Mouse (Mus musculus) neural tube, embryonic 14.5 days (tissue): ENCODE data around the gene Men1. TPM values are rescaled to one million over a fixed set of nuclear protein-coding genes. Genes with fewer than 3 reads are reported as not detected.

Experiments used
- ATAC-seq: fragments of 200-750 bp; cut with Nextera tagmentation; 2 replicates; pipeline ENCODE4 v1.8.0; 2017; ENCODE audit warnings: low read depth, mild to moderate bottlenecking, moderate TSS enrichment, moderate library complexity
- H3K27ac ChIP-seq: fragments of 300-500 bp; sonication (generic); 2 replicates; pipeline ENCODE4 v1.5.1; 2014; ENCODE audit warnings: low read depth, mild to moderate bottlenecking, control low read depth, low read length, moderate library complexity, mixed read lengths
- H3K27me3 ChIP-seq: fragments of 300-500 bp; sonication (generic); 2 replicates; pipeline ENCODE4 v1.6.1; 2014; ENCODE audit warnings: low read length; ENCODE audit not compliant: control insufficient read depth, insufficient read depth
- H3K36me3 ChIP-seq: fragments of 300-500 bp; sonication (generic); 2 replicates; pipeline ENCODE4 v1.6.1; 2014; ENCODE audit warnings: low read length, mixed read lengths; ENCODE audit not compliant: control insufficient read depth, insufficient read depth
- H3K4me1 ChIP-seq: fragments of 300-500 bp; sonication (generic); 2 replicates; pipeline ENCODE4 v1.6.1; 2014; ENCODE audit warnings: low read length; ENCODE audit not compliant: control insufficient read depth, insufficient read depth
- H3K4me2 ChIP-seq: fragments of 300-500 bp; sonication (generic); 2 replicates; pipeline ENCODE4 v1.6.1; 2014; ENCODE audit warnings: mild to moderate bottlenecking, low read depth, low read length, control low read depth
- H3K4me3 ChIP-seq: fragments of 300-500 bp; sonication (generic); 2 replicates; pipeline ENCODE4 v1.5.1; 2014; ENCODE audit warnings: low read depth, low read length, control low read depth, mixed read lengths
- H3K9ac ChIP-seq: fragments of 300-500 bp; sonication (generic); replicated peaks from 2 replicates; pipeline ENCODE4 v1.6.1; 2014; ENCODE audit warnings: low read depth, mild to moderate bottlenecking, control low read depth, low read length, mixed read lengths
- H3K9me3 ChIP-seq: fragments of 300-500 bp; sonication (generic); 2 replicates; pipeline ENCODE4 v1.6.1; 2016; ENCODE audit warnings: low read length; ENCODE audit not compliant: control insufficient read depth
- WGBS: fragments of 180-500 bp; shearing (Covaris S2); extraction: QIAGEN DNeasy Blood & Tissue Kit; methylation state at CpG from one replicate; pipeline ENCODE4 v1.1.7; 2014; 5-methylcytosine and 5-hydroxymethylcytosine counted together
- polyA plus RNA-seq: library from polyadenylated mRNA; unstranded; fragments of >200 nt; fragmentation: Nextera tagmentation; extraction: Ambion mirVana; gene quantifications from 2 replicates; pipeline ENCODE4 v1.2.1, GENCODE M21; 2014

Gene Men1
- polyA plus RNA-seq, 1 experiment from 2014 or later = 36.8 TPM

- H3K4me3 ChIP-seq = no peak overlapping the region
- no peaks in the 10 kb centered on the region for H3K4me1 ChIP-seq
- no peak for ATAC-seq
- no peak overlapping the region for H3K4me2 ChIP-seq
- no peaks in the 10 kb centered on the region for H3K9me3 ChIP-seq
- 0 out of 2 replicates have a peak, but pooled peaks cover 4% of the 10 kb centered on the region for H3K36me3 ChIP-seq
- 48% methylated on average over 4 of the region's 4 CpGs for WGBS
- no peaks in the 10 kb centered on the region for H3K27me3 ChIP-seq
- H3K27ac ChIP-seq = no peak overlapping the region
- no peak overlapping the region for H3K9ac ChIP-seq
Measured at GRCm38 (mm10) chr19:6302522-6302921, 32.3 kb upstream of the Men1 start.

- Histone ChIP-seq H3K4me2 (no peak overlapping the region), H3K9me3 (no peaks in the 10 kb centered on the region), H3K36me3 (0 out of 2 replicates have a peak, but pooled peaks cover 3% of the 10 kb centered on the region), H3K4me3 (no peak overlapping the region), H3K9ac (no peak overlapping the region), H3K27me3 (no peaks in the 10 kb centered on the region), H3K4me1 (no peaks in the 10 kb centered on the region), H3K27ac (no peak overlapping the region)
- no peak for ATAC-seq
- 81% methylated on average over 6 of the region's 6 CpGs for WGBS
Measured at GRCm38 (mm10) chr19:6303831-6304230, 30.9 kb upstream of the Men1 start.

GRCm38 (mm10) chr19:6304787-6305516 lies 29.8 kb upstream of the Men1 start:
- WGBS = 25% methylated on average over 5 of the region's 5 CpGs
- H3K9me3 ChIP-seq = no peaks in the 10 kb centered on the region
- no peak overlapping the region for H3K9ac ChIP-seq
- H3K27ac ChIP-seq = no peak overlapping the region
- no peaks in the 10 kb centered on the region for H3K4me1 ChIP-seq
- H3K4me3 ChIP-seq = no peak overlapping the region
- no peaks in the 10 kb centered on the region for H3K36me3 ChIP-seq
- H3K4me2 ChIP-seq = no peak overlapping the region
- ATAC-seq = peak; percentile 65; the same call in 1 of the 2 replicates
- H3K27me3 ChIP-seq = no peaks in the 10 kb centered on the region

- H3K9ac ChIP-seq = no peak overlapping the region
- no peak for ATAC-seq
Measured at GRCm38 (mm10) chr19:6305517-6306115, 29.2 kb upstream of the Men1 start.

GRCm38 (mm10) chr19:6306137-6306551 lies 28.6 kb upstream of the Men1 start, which contains the start of gene Cdc42bpg:
Cdc42bpg (plus strand) TSS chr19:6306456.
- peak within 1 kb of the TSS; percentile 54 for H3K4me2 ChIP-seq
- no peaks in the 10 kb centered on the region for H3K4me1 ChIP-seq
- no peaks in the 10 kb centered on the region for H3K27me3 ChIP-seq
- peak within 1 kb of the TSS; percentile 51 for H3K9ac ChIP-seq
- H3K36me3 ChIP-seq = no peaks in the 10 kb centered on the region
- ATAC-seq = peak; percentile 58; the same call in 1 of the 2 replicates
- peak within 1 kb of the TSS; percentile 45 for H3K4me3 ChIP-seq
- 2% methylated on average over 36 of the region's 38 CpGs for WGBS
- H3K9me3 ChIP-seq = no peaks in the 10 kb centered on the region
- H3K27ac ChIP-seq = no peak within 1 kb of the TSS

More at GRCm38 (mm10) chr19:6305517-6306115, 29.2 kb upstream of the Men1 start:
- H3K36me3 ChIP-seq = no peaks in the 10 kb centered on the region
- H3K4me3 ChIP-seq = peak overlapping the region; percentile 45
- no peaks in the 10 kb centered on the region for H3K4me1 ChIP-seq
- no peaks in the 10 kb centered on the region for H3K9me3 ChIP-seq
- H3K4me2 ChIP-seq = peak overlapping the region; percentile 54
- no peaks in the 10 kb centered on the region for H3K27me3 ChIP-seq
- 56% methylated on average over 8 of the region's 8 CpGs for WGBS
- no peak overlapping the region for H3K27ac ChIP-seq

GRCm38 (mm10) chr19:6306586-6306985 lies 28.2 kb upstream of the Men1 start:
- ATAC-seq = peak; percentile 49; the same call in 1 of the 2 replicates
- H3K36me3 ChIP-seq = no peaks in the 10 kb centered on the region
- WGBS = 0% methylated on average over 33 of the region's 34 CpGs
- H3K4me3 ChIP-seq = peak overlapping the region; percentile 45
- H3K4me1 ChIP-seq = no peaks in the 10 kb centered on the region
- no peak overlapping the region for H3K27ac ChIP-seq
- H3K9ac ChIP-seq = peak overlapping the region; percentile 51
- H3K27me3 ChIP-seq = no peaks in the 10 kb centered on the region
- H3K4me2 ChIP-seq = peak overlapping the region; percentile 54
- H3K9me3 ChIP-seq = no peaks in the 10 kb centered on the region

GRCm38 (mm10) chr19:6307733-6308531 lies 26.8 kb upstream of the Men1 start:
- Histone ChIP-seq H3K9ac (no peak overlapping the region), H3K27me3 (no peaks in the 10 kb centered on the region), H3K4me3 (no peak overlapping the region), H3K27ac (no peak overlapping the region), H3K4me1 (no peaks in the 10 kb centered on the region), H3K9me3 (no peaks in the 10 kb centered on the region), H3K4me2 (no peak overlapping the region), H3K36me3 (no peaks in the 10 kb centered on the region)
- no peak for ATAC-seq
- WGBS = 91% methylated on average over 9 of the region's 9 CpGs

- 94% methylated on average over 5 of the region's 5 CpGs for WGBS
- H3K36me3 ChIP-seq = 0 out of 2 replicates have a peak, but pooled peaks cover 3% of the 10 kb centered on the region
Measured at GRCm38 (mm10) chr19:6310181-6310580, 24.6 kb upstream of the Men1 start.

More at GRCm38 (mm10) chr19:6310181-6310580, 24.6 kb upstream of the Men1 start:
- H3K4me2 ChIP-seq = no peak overlapping the region
- H3K4me1 ChIP-seq = no peaks in the 10 kb centered on the region
- no peak for ATAC-seq
- no peaks in the 10 kb centered on the region for H3K27me3 ChIP-seq
- no peak overlapping the region for H3K27ac ChIP-seq
- H3K9me3 ChIP-seq = no peaks in the 10 kb centered on the region
- no peak overlapping the region for H3K4me3 ChIP-seq
- no peak overlapping the region for H3K9ac ChIP-seq
